Mouse (Mus musculus) limb, embryonic 14.5 days (tissue): ENCODE data around the gene Ciao2a. TPM values are rescaled to one million over a fixed set of nuclear protein-coding genes. Genes with fewer than 3 reads are reported as not detected.

Experiments
- ATAC-seq: fragments of 200-750 bp; cut with Nextera tagmentation; 2 replicates; pipeline ENCODE4 v1.8.0; 2017; ENCODE audit warnings: low read depth, moderate number of reproducible peaks, moderate TSS enrichment; ENCODE audit not compliant: low FRiP score
- DNase-seq: peaks from one replicate; pipeline ENCODE4 v3.0.0-alpha.2; 2015; ENCODE audit warnings: low spot score
- H3K27ac ChIP-seq: fragments of 300-500 bp; sonication (generic); replicated peaks from 2 replicates; pipeline ENCODE4 v1.5.1; 2014; ENCODE audit warnings: low read depth, mild to moderate bottlenecking, low read length, moderate library complexity, mixed read lengths
- H3K27me3 ChIP-seq: fragments of 300-500 bp; sonication (generic); 2 replicates; pipeline ENCODE4 v1.6.1; 2014; ENCODE audit warnings: low read length, mixed read lengths; ENCODE audit not compliant: control insufficient read depth, insufficient read depth
- H3K36me3 ChIP-seq: fragments of 300-500 bp; sonication (generic); 2 replicates; pipeline ENCODE4 v1.6.1; 2014; ENCODE audit warnings: mild to moderate bottlenecking, low read length, moderate library complexity, mixed read lengths; ENCODE audit not compliant: control insufficient read depth, insufficient read depth
- H3K4me1 ChIP-seq: fragments of 300-500 bp; sonication (generic); 2 replicates; pipeline ENCODE4 v1.6.1; 2014; ENCODE audit warnings: antibody characterized with exemption, low read length, mixed read lengths; ENCODE audit not compliant: control insufficient read depth, insufficient read depth
- H3K4me2 ChIP-seq: fragments of 300-500 bp; sonication (generic); replicated peaks from 2 replicates; pipeline ENCODE4 v1.6.1; 2014; ENCODE audit warnings: low read depth, mild to moderate bottlenecking, low read length, moderate library complexity; ENCODE audit not compliant: severe bottlenecking
- H3K4me3 ChIP-seq: fragments of 300-500 bp; sonication (generic); replicated peaks from 2 replicates; pipeline ENCODE4 v1.5.1; 2014; ENCODE audit warnings: low read length
- H3K9ac ChIP-seq: fragments of 300-500 bp; sonication (generic); 2 replicates; pipeline ENCODE4 v1.6.1; 2014; ENCODE audit warnings: mild to moderate bottlenecking, low read depth, low read length, moderate library complexity; ENCODE audit not compliant: severe bottlenecking
- H3K9me3 ChIP-seq: fragments of 300-500 bp; sonication (generic); 2 replicates; pipeline ENCODE4 v1.6.1; 2016; ENCODE audit warnings: low read length; ENCODE audit not compliant: control insufficient read depth
- POLR2A ChIP-seq: fragments of 200-500 bp; IDR thresholded peaks from 2 replicates; pipeline ENCODE4 v1.8.0; 2012; ENCODE audit warnings: inconsistent platforms, mild to moderate bottlenecking, moderate library complexity, borderline replicate concordance; ENCODE audit not compliant: insufficient read depth, insufficient read length; ENCODE audit errors: extremely low read depth
- WGBS: fragments of 180-500 bp; shearing (Covaris S2); extraction: QIAGEN DNeasy Blood & Tissue Kit; methylation state at CpG from one replicate; pipeline ENCODE4 v1.1.7; 2014; 5-methylcytosine and 5-hydroxymethylcytosine counted together
- polyA plus RNA-seq, 2 experiments: library from polyadenylated mRNA; depleted of rRNA in 1 of 2; stranded (reverse) in 1 of 2; unstranded in 1 of 2; fragments of >200 nt; fragmentation: Nextera tagmentation in 1 of 2; extraction: Ambion mirVana in 1 of 2; gene quantifications; 2 replicates each; pipeline versions ENCODE4 v1.2.1 to v1.2.3; 2012 to 2014

Gene Ciao2a
- polyA plus RNA-seq, 2 experiments, result 53.0 to 134 TPM

GRCm38 (mm10) chr9:66092664-66093063 is 33.7 kb upstream of the Ciao2a start:
- no peak for TF ChIP-seq POLR2A
- Histone ChIP-seq H3K4me3 (no peak overlapping the region), H3K4me2 (no peak overlapping the region), H3K9me3 (no peaks in the 10 kb centered on the region), H3K36me3 (peaks cover 98% of the 10 kb centered on the region), H3K9ac (no peak overlapping the region), H3K4me1 (no peaks in the 10 kb centered on the region), H3K27me3 (no peaks in the 10 kb centered on the region), H3K27ac (no peak overlapping the region)
- DNase-seq, result no peak
- ATAC-seq, result no peak
- WGBS, result 62% methylated on average over 2 of the region's 2 CpGs

GRCm38 (mm10) chr9:66101577-66101976 is 24.8 kb upstream of the Ciao2a start:
- TF ChIP-seq POLR2A, result no peak
- Histone ChIP-seq H3K4me2 (no peak overlapping the region), H3K9me3 (no peaks in the 10 kb centered on the region), H3K27ac (no peak overlapping the region), H3K4me3 (no peak overlapping the region), H3K4me1 (no peaks in the 10 kb centered on the region), H3K36me3 (peaks cover 88% of the 10 kb centered on the region), H3K27me3 (no peaks in the 10 kb centered on the region), H3K9ac (no peak overlapping the region)
- DNase-seq, result no peak
- WGBS, result 83% methylated on average over 8 of the region's 8 CpGs
- ATAC-seq, result no peak

- Histone ChIP-seq H3K4me3 (no peak overlapping the region), H3K9ac (no peak overlapping the region), H3K4me2 (no peak overlapping the region), H3K27ac (no peak overlapping the region), H3K36me3 (peaks cover 87% of the 10 kb centered on the region), H3K27me3 (no peaks in the 10 kb centered on the region), H3K4me1 (no peaks in the 10 kb centered on the region), H3K9me3 (no peaks in the 10 kb centered on the region)
- whole genome bisulfite sequencing, result 85% methylated on average over 6 of the region's 6 CpGs
- DNase-seq, result no peak
- ATAC-seq, result no peak
- TF ChIP-seq POLR2A, result no peak
Measured at GRCm38 (mm10) chr9:66102668-66103067, 23.7 kb upstream of the Ciao2a start.

GRCm38 (mm10) chr9:66104601-66105000 is 21.8 kb upstream of the Ciao2a start:
- DNase-seq, result no peak
- no peak for ATAC-seq
- Histone ChIP-seq H3K27ac (no peak overlapping the region), H3K36me3 (peaks cover 78% of the 10 kb centered on the region), H3K27me3 (no peaks in the 10 kb centered on the region), H3K9me3 (no peaks in the 10 kb centered on the region), H3K4me3 (no peak overlapping the region), H3K4me2 (no peak overlapping the region), H3K4me1 (no peaks in the 10 kb centered on the region), H3K9ac (no peak overlapping the region)
- TF ChIP-seq POLR2A, result no peak
- 97% methylated on average over 4 of the region's 4 CpGs for WGBS

- 92% methylated on average over 8 of the region's 8 CpGs for WGBS
- Histone ChIP-seq H3K27ac (no peak overlapping the region), H3K4me1 (no peaks in the 10 kb centered on the region), H3K27me3 (no peaks in the 10 kb centered on the region), H3K4me3 (no peak overlapping the region), H3K36me3 (peaks cover 72% of the 10 kb centered on the region), H3K9ac (no peak overlapping the region), H3K4me2 (no peak overlapping the region), H3K9me3 (no peaks in the 10 kb centered on the region)
- no peak for ATAC-seq
- TF ChIP-seq POLR2A, result no peak
- no peak for DNase-seq
Measured at GRCm38 (mm10) chr9:66105168-66105567, 21.2 kb upstream of the Ciao2a start.

- H3K4me3 ChIP-seq, result no peak overlapping the region
- H3K27me3 ChIP-seq, result no peaks in the 10 kb centered on the region
- DNase-seq (no peak), ATAC-seq (no peak)
- no peak overlapping the region for H3K9ac ChIP-seq
- no peaks in the 10 kb centered on the region for H3K4me1 ChIP-seq
- TF ChIP-seq POLR2A, result no peak
- H3K4me2 ChIP-seq, result no peak overlapping the region
- H3K27ac ChIP-seq, result no peak overlapping the region
- no peaks in the 10 kb centered on the region for H3K9me3 ChIP-seq
- peaks cover 44% of the 10 kb centered on the region for H3K36me3 ChIP-seq
- 91% methylated on average over 1 of the region's 1 CpGs for WGBS
Measured at GRCm38 (mm10) chr9:66109574-66109973, 16.8 kb upstream of the Ciao2a start.
